Mouse (Mus musculus) heart, postnatal 0 days (tissue): ENCODE data around the gene Rrnad1.

Experiments
- CTCF ChIP-seq: IDR thresholded peaks from 2 replicates; pipeline ENCODE4 v1.5.1; 2016; ENCODE audit warnings: antibody characterized with exemption, control low read depth, low read depth
- EP300 ChIP-seq: IDR thresholded peaks from 2 replicates; pipeline ENCODE4 v1.6.1; 2016; ENCODE audit warnings: antibody characterized with exemption, low read depth

DNA sequence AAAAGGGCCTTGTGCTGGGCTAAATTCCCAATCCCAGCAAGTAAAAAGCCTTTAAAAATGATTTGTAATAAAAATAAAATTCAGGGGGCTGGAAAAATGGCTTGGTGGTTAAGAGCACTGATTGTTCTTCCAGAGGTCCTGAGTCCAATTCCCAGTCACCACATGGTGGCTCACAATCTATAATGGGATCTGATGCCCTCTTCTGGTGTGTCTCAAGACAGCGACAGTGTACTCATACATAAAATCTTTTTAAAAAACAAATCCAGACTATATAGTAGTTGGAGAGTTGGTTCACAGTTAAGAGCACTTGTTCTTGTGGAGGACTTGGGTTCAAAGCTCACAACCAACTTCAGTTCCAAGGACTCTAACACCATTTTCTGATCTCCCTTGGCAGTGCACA lies 13.5 kb downstream of the Rrnad1 start:
- TF ChIP-seq CTCF = no peak
- TF ChIP-seq EP300 = no peak
